Mouse (Mus musculus): ENCODE data around the gene Kcnj10. TPM values are rescaled to one million over a fixed set of nuclear protein-coding genes. Genes with fewer than 3 reads are reported as not detected.

Gene Kcnj10
- polyA plus RNA-seq, 1 experiment, result 17.1 TPM

- DNase-seq, result no peak
- WGBS, result 78% methylated on average over 3 of the region's 3 CpGs
- no peaks in the 10 kb centered on the region for H3K4me1 ChIP-seq (ENCODE audit: control insufficient read depth, insufficient read depth, low read length)
- TF ChIP-seq POLR2A (IDR thresholded peaks at IDR 0.05; ENCODE audit: low read depth, low read length) (no peak), CTCF (conservative IDR thresholded peaks at IDR 0.05; ENCODE audit: insufficient read depth, insufficient read length, low read depth, low read length) (no peak)
- no peaks in the 10 kb centered on the region for H3K27me3 ChIP-seq (replicated peaks; ENCODE audit: control insufficient read depth, insufficient read depth, low read length)
- no peak overlapping the region for H3K4me3 ChIP-seq (ENCODE audit: insufficient read depth, low read depth, low read length)
- H3K27ac ChIP-seq (ENCODE audit: insufficient read depth, low read depth, low read length), result no peak overlapping the region
- H3K36me3 ChIP-seq (ENCODE audit: control insufficient read depth, insufficient read depth, low read length), result no peaks in the 10 kb centered on the region
Measured at GRCm38 (mm10) chr1:172418642-172419041, 77.6 kb downstream of the Kcnj10 start.

- H3K27ac ChIP-seq (ENCODE audit: insufficient read depth, low read depth, low read length), result no peak overlapping the region
- TF ChIP-seq POLR2A (IDR thresholded peaks at IDR 0.05; ENCODE audit: low read depth, low read length) (no peak), CTCF (conservative IDR thresholded peaks at IDR 0.05; ENCODE audit: insufficient read depth, insufficient read length, low read depth, low read length) (no peak)
- 97% methylated on average over 6 of the region's 6 CpGs for WGBS
Measured at GRCm38 (mm10) chr1:172420181-172420580, 79.2 kb downstream of the Kcnj10 start.

GRCm38 (mm10) chr1:172423393-172423792 lies 82.4 kb downstream of the Kcnj10 start:
- Histone ChIP-seq H3K4me1 (ENCODE audit: control insufficient read depth, insufficient read depth, low read length) (no peaks in the 10 kb centered on the region), H3K4me3 (ENCODE audit: insufficient read depth, low read depth, low read length) (no peak overlapping the region), H3K36me3 (ENCODE audit: control insufficient read depth, insufficient read depth, low read length) (no peaks in the 10 kb centered on the region), H3K27me3 (replicated peaks; ENCODE audit: control insufficient read depth, insufficient read depth, low read length) (no peaks in the 10 kb centered on the region), H3K27ac (ENCODE audit: insufficient read depth, low read depth, low read length) (peak overlapping the region; percentile 24; the same call in 1 of the 2 replicates)
- 24% methylated on average over 1 of the region's 1 CpGs for WGBS
- TF ChIP-seq POLR2A (IDR thresholded peaks at IDR 0.05; ENCODE audit: low read depth, low read length) (no peak), CTCF (conservative IDR thresholded peaks at IDR 0.05; ENCODE audit: insufficient read depth, insufficient read length, low read depth, low read length) (no peak)
- DNase-seq, result peak; percentile 29

More at GRCm38 (mm10) chr1:172420181-172420580, 79.2 kb downstream of the Kcnj10 start:
- Histone ChIP-seq H3K36me3 (ENCODE audit: control insufficient read depth, insufficient read depth, low read length) (no peaks in the 10 kb centered on the region), H3K4me1 (ENCODE audit: control insufficient read depth, insufficient read depth, low read length) (no peaks in the 10 kb centered on the region), H3K27me3 (replicated peaks; ENCODE audit: control insufficient read depth, insufficient read depth, low read length) (no peaks in the 10 kb centered on the region), H3K4me3 (ENCODE audit: insufficient read depth, low read depth, low read length) (no peak overlapping the region)
- DNase-seq, result no peak

Other genes with a start within 250 kb of the Kcnj10 start
- gene Pex19, start 214.5 kb upstream of the Kcnj10 start, polyA plus RNA-seq (2012; rRNA removed), result 110 and 125 TPM in 2 replicates
- gene Dcaf8, start 193.1 kb upstream of the Kcnj10 start, polyA plus RNA-seq (2012; rRNA removed), result 93.4 and 95.1 TPM in 2 replicates
- gene Pea15a, start 134.4 kb upstream of the Kcnj10 start, polyA plus RNA-seq (2012; rRNA removed), result 52.1 and 58.7 TPM in 2 replicates
- gene Casq1, start 121.3 kb upstream of the Kcnj10 start, polyA plus RNA-seq (2012; rRNA removed), result 0.29 and 27.1 TPM in 2 replicates
- 0.09 and 0.11 TPM in 2 replicates for gene Atp1a4, start 82.8 kb upstream of the Kcnj10 start, polyA plus RNA-seq (2012; rRNA removed)
- 54.3 and 57.7 TPM in 2 replicates for gene Igsf8, start 79.6 kb upstream of the Kcnj10 start, polyA plus RNA-seq (2012; rRNA removed)
- gene Atp1a2, start 43.1 kb upstream of the Kcnj10 start, polyA plus RNA-seq (2012; rRNA removed), result 21.5 and 36.4 TPM in 2 replicates
- gene Kcnj9, start 11.9 kb upstream of the Kcnj10 start, polyA plus RNA-seq (2012; rRNA removed), result 0.06 and 0.11 TPM in 2 replicates
- 4.9 and 5.6 TPM in 2 replicates for gene Pigm, start 35.3 kb downstream of the Kcnj10 start, polyA plus RNA-seq (2012; rRNA removed)
- 19.2 and 20.2 TPM in 2 replicates for gene Slamf9, start 134.1 kb downstream of the Kcnj10 start, polyA plus RNA-seq (2012; rRNA removed)
- gene Igsf9, start 140.6 kb downstream of the Kcnj10 start, polyA plus RNA-seq (2012; rRNA removed), result 15.4 and 20.7 TPM in 2 replicates
- 202 and 286 TPM in 2 replicates for gene Tagln2, start 158.8 kb downstream of the Kcnj10 start, polyA plus RNA-seq (2012; rRNA removed)
- 0.33 and 0.79 TPM in 2 replicates for gene Cfap45, start 179.6 kb downstream of the Kcnj10 start, polyA plus RNA-seq (2012; rRNA removed)
- 0.38 and 0.41 TPM in 2 replicates for gene Vsig8, start 214.7 kb downstream of the Kcnj10 start, polyA plus RNA-seq (2012; rRNA removed)
- 1.7 and 3.0 TPM in 2 replicates for gene Slamf8, start 249.4 kb downstream of the Kcnj10 start, polyA plus RNA-seq (2012; rRNA removed)